Mouse (Mus musculus) liver, adult 2 months (tissue): ENCODE results near the gene Tmem170b.

Experiments
- CTCF ChIP-seq: fragments of 200-500 bp; IDR thresholded peaks from 2 replicates; pipeline ENCODE4 v1.5.1; 2011; ENCODE audit warnings: low read depth, low read length, control low read depth
- POLR2A ChIP-seq: fragments of 200-500 bp; IDR thresholded peaks from 2 replicates; pipeline ENCODE4 v1.6.1; 2011; ENCODE audit warnings: low read length, control low read depth; ENCODE audit not compliant: insufficient read depth; ENCODE audit errors: extremely low read depth

DNA sequence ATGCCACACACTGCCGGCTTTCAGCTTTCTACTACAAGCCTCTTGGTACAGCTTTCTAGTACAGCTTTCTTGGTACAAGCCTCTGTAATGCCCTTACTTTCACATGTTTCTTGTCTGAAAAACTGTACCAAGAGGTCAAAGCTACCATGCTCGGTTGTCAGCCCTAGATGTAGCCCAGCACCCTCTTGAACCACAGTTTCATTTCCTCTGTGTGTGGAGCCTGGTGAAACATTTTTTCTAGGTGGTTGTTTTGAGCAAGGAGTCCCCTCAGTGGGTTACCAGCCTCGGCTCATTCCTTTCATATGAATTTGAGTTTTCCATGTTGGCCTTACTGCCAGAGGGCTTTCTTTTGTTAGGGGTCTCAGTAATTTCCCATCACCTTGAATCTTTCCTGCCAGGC is 4.7 kb upstream of the Tmem170b start:
- no peak for TF ChIP-seq CTCF
- no peak for TF ChIP-seq POLR2A
